Mouse (Mus musculus): ENCODE measurements around the gene Rab3gap2. TPM values are rescaled to one million over a fixed set of nuclear protein-coding genes. Genes with fewer than 3 reads are reported as not detected.

Gene Rab3gap2
- polyA plus RNA-seq, 1 experiment from 2014 or later = 15.8 TPM

GRCm38 (mm10) chr1:185291336-185291735 lies 87.4 kb downstream of the Rab3gap2 start:
- H3K9ac ChIP-seq (ENCODE audit: low read depth, low read length) = no peak overlapping the region
- no peaks in the 10 kb centered on the region for H3K4me1 ChIP-seq (replicated peaks; ENCODE audit: control insufficient read depth, insufficient read depth, low read length)
- H3K27me3 ChIP-seq (replicated peaks; ENCODE audit: control insufficient read depth, insufficient read depth, low read length) = no peaks in the 10 kb centered on the region
- no peak for TF ChIP-seq CTCF (IDR thresholded peaks at IDR 0.05; ENCODE audit: low read depth)
- H3K4me2 ChIP-seq (replicated peaks; ENCODE audit: low read depth) = no peak overlapping the region
- no peak for ATAC-seq
- no peaks in the 10 kb centered on the region for H3K9me3 ChIP-seq (ENCODE audit: control insufficient read depth)
- WGBS = 84% methylated on average over 4 of the region's 4 CpGs
- no peak overlapping the region for H3K27ac ChIP-seq (ENCODE audit: low read depth, low read length)
- no peak overlapping the region for H3K4me3 ChIP-seq (ENCODE audit: low read depth, low read length)
- H3K36me3 ChIP-seq (ENCODE audit: control insufficient read depth, insufficient read depth) = peaks cover 83% of the 10 kb centered on the region

- Histone ChIP-seq H3K4me2 (replicated peaks; ENCODE audit: low read depth) (no peak overlapping the region), H3K27ac (ENCODE audit: low read depth, low read length) (peak overlapping the region; percentile 22; the same call in 1 of the 2 replicates), H3K4me3 (ENCODE audit: low read depth, low read length) (no peak overlapping the region), H3K9me3 (ENCODE audit: control insufficient read depth) (no peaks in the 10 kb centered on the region), H3K36me3 (ENCODE audit: control insufficient read depth, insufficient read depth) (peaks cover 83% of the 10 kb centered on the region), H3K9ac (ENCODE audit: low read depth, low read length) (no peak overlapping the region), H3K27me3 (replicated peaks; ENCODE audit: control insufficient read depth, insufficient read depth, low read length) (no peaks in the 10 kb centered on the region), H3K4me1 (replicated peaks; ENCODE audit: control insufficient read depth, insufficient read depth, low read length) (no peaks in the 10 kb centered on the region)
- TF ChIP-seq CTCF (IDR thresholded peaks at IDR 0.05; ENCODE audit: low read depth) = no peak
- no peak for ATAC-seq
- 93% methylated on average over 10 of the region's 10 CpGs for WGBS
These were observed 88.9 kb downstream of the Rab3gap2 start for GRCm38 (mm10) chr1:185292646-185293360.

- no peak overlapping the region for H3K4me3 ChIP-seq (ENCODE audit: low read depth, low read length)
- H3K9ac ChIP-seq (ENCODE audit: low read depth, low read length) = no peak overlapping the region
- no peak overlapping the region for H3K4me2 ChIP-seq (replicated peaks; ENCODE audit: low read depth)
- TF ChIP-seq CTCF (IDR thresholded peaks at IDR 0.05; ENCODE audit: low read depth) = 0 out of 2 replicates have a peak, but pooled peaks have one; percentile 25
- H3K4me1 ChIP-seq (replicated peaks; ENCODE audit: control insufficient read depth, insufficient read depth, low read length) = no peaks in the 10 kb centered on the region
- H3K27me3 ChIP-seq (replicated peaks; ENCODE audit: control insufficient read depth, insufficient read depth, low read length) = no peaks in the 10 kb centered on the region
- H3K27ac ChIP-seq (ENCODE audit: low read depth, low read length) = no peak overlapping the region
- peaks cover 64% of the 10 kb centered on the region for H3K36me3 ChIP-seq (ENCODE audit: control insufficient read depth, insufficient read depth)
- ATAC-seq = no peak
- WGBS = 91% methylated on average over 7 of the region's 7 CpGs
- no peaks in the 10 kb centered on the region for H3K9me3 ChIP-seq (ENCODE audit: control insufficient read depth)
These were observed 92.9 kb downstream of the Rab3gap2 start for GRCm38 (mm10) chr1:185296850-185297249.

GRCm38 (mm10) chr1:185298496-185298895 lies 94.6 kb downstream of the Rab3gap2 start:
- H3K9me3 ChIP-seq (ENCODE audit: control insufficient read depth) = no peaks in the 10 kb centered on the region
- no peak overlapping the region for H3K9ac ChIP-seq (ENCODE audit: low read depth, low read length)
- H3K36me3 ChIP-seq (ENCODE audit: control insufficient read depth, insufficient read depth) = peaks cover 60% of the 10 kb centered on the region
- ATAC-seq = no peak
- no peak overlapping the region for H3K4me2 ChIP-seq (replicated peaks; ENCODE audit: low read depth)
- H3K4me1 ChIP-seq (replicated peaks; ENCODE audit: control insufficient read depth, insufficient read depth, low read length) = no peaks in the 10 kb centered on the region
- WGBS = 95% methylated on average over 8 of the region's 8 CpGs
- H3K27ac ChIP-seq (ENCODE audit: low read depth, low read length) = no peak overlapping the region
- H3K27me3 ChIP-seq (replicated peaks; ENCODE audit: control insufficient read depth, insufficient read depth, low read length) = no peaks in the 10 kb centered on the region
- no peak for TF ChIP-seq CTCF (IDR thresholded peaks at IDR 0.05; ENCODE audit: low read depth)
- H3K4me3 ChIP-seq (ENCODE audit: low read depth, low read length) = no peak overlapping the region

- ATAC-seq = no peak
- H3K4me2 ChIP-seq (replicated peaks; ENCODE audit: low read depth) = no peak overlapping the region
- H3K9ac ChIP-seq (ENCODE audit: low read depth, low read length) = no peak overlapping the region
- no peak overlapping the region for H3K4me3 ChIP-seq (ENCODE audit: low read depth, low read length)
- 0 out of 2 replicates have a peak overlapping the region, but pooled peaks have one; percentile 23 for H3K27ac ChIP-seq (ENCODE audit: low read depth, low read length)
- TF ChIP-seq CTCF (IDR thresholded peaks at IDR 0.05; ENCODE audit: low read depth) = no peak
- no peaks in the 10 kb centered on the region for H3K9me3 ChIP-seq (ENCODE audit: control insufficient read depth)
- WGBS = 95% methylated on average over 6 of the region's 6 CpGs
- no peaks in the 10 kb centered on the region for H3K4me1 ChIP-seq (replicated peaks; ENCODE audit: control insufficient read depth, insufficient read depth, low read length)
- H3K27me3 ChIP-seq (replicated peaks; ENCODE audit: control insufficient read depth, insufficient read depth, low read length) = no peaks in the 10 kb centered on the region
- H3K36me3 ChIP-seq (ENCODE audit: control insufficient read depth, insufficient read depth) = peaks cover 31% of the 10 kb centered on the region
These were observed 98.9 kb downstream of the Rab3gap2 start for GRCm38 (mm10) chr1:185302816-185303215.

- peaks cover 6% of the 10 kb centered on the region; the same call in 1 of the 2 replicates for H3K4me1 ChIP-seq (replicated peaks; ENCODE audit: control insufficient read depth, insufficient read depth, low read length)
- H3K9me3 ChIP-seq (ENCODE audit: control insufficient read depth) = no peaks in the 10 kb centered on the region
- H3K4me2 ChIP-seq (replicated peaks; ENCODE audit: low read depth) = no peak overlapping the region
- TF ChIP-seq CTCF (IDR thresholded peaks at IDR 0.05; ENCODE audit: low read depth) = no peak
- peak overlapping the region; percentile 80 for H3K27ac ChIP-seq (ENCODE audit: low read depth, low read length)
- peaks cover 20% of the 10 kb centered on the region for H3K36me3 ChIP-seq (ENCODE audit: control insufficient read depth, insufficient read depth)
- H3K4me3 ChIP-seq (ENCODE audit: low read depth, low read length) = no peak overlapping the region
- H3K27me3 ChIP-seq (replicated peaks; ENCODE audit: control insufficient read depth, insufficient read depth, low read length) = no peaks in the 10 kb centered on the region
- H3K9ac ChIP-seq (ENCODE audit: low read depth, low read length) = no peak overlapping the region
- ATAC-seq = no peak
- 86% methylated on average over 12 of the region's 12 CpGs for WGBS
These were observed 102.9 kb downstream of the Rab3gap2 start for GRCm38 (mm10) chr1:185306836-185307235.
